Mouse (Mus musculus) right cerebral cortex, postnatal 25 days (tissue): Measurements from ENCODE around the gene Gm5039.
"Not testable (repeated sequence)": the region's sequence is repeated elsewhere in the genome, so short reads cannot be mapped to it uniquely, and the experiment has no call there.

Source experiments
- DNase-seq: peaks from one replicate; pipeline ENCODE4 v3.0.0; 2022

Gm5039 gene

DNA sequence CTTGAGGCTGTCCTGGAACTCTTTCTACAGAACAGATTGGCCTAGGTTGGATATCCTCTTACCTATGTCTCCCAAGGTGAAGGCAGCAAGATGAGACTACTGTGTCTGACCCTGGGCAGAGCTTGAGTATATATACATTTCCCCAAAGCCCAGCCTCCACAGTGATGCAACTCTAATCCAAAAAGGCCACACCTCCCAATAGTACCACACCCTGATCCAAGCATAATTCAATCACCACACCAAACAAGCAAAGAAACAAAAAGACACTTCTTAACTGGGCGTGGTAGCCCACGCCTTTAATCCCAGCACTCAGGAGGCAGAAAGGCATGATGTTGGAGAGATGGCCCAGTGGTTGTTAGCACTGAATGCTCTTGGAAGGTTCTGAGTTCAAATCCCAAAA, at the start of gene Gm5039:
Gene Gm5039 (minus strand): TSS at position 101 of the 400 bp plus-strand sequence.
- not testable (repeated sequence) for DNase-seq

DNA sequence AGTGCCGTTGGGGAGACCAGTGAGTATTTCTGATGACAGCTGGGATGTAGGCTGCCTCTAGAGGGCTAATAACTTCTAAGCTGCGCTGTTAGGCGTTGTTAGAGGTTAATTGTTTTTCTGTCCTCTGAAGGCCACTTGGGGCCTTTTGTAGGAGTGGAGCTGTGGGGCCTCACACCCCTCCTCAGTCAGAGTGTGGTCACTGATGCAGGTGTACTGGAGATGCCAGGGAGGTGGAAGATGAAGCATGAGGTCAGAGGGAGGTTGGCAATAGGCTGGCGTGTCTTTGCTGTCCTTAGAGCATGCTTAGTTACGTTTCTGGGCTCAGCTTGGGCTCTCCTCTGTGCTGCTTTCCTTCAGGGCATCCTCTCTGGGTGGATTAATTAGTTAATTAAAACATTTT, 48.2 kb upstream of the Gm5039 start:
- DNase-seq: no peak

DNA sequence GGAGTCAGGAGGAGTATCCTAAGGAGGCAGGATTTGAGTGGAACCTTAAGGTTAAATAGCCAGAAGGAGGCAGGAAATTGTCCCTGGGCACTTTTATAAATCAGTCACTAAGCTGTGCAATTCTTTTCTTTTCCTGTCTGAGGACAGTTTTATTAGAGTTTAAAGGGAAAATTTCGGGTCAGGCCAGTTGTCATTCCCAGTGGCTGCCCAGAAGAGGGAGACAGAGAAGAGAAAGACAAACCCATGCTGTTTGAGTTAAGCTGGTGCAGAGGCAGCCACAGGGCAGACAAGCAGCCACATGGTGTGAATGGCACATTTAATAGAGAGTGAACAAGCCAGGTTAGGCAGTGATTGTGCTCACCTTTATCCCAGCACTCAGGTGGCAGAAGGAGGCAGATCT, 46.5 kb upstream of the Gm5039 start:
- not testable (repeated sequence) for DNase-seq

DNA sequence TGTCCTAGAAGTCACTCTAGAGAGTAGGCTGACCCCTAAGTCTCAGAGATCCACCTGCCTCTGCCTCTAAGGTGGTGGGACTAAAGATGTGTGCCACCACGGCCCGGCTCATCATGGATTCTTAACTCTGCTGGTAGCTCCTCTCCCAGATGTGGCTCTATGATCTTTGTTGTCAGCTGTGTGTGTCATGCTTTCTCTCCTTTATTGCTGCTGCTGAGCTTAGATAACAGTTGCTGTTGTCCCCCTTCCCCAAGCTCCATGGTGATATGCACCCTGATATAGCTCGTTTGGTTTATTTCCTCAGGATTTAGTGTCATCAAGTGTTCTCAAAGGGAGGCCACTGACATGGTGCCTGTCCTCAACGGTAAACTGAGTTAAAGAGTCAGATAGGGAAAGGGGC, 45.9 kb upstream of the Gm5039 start:
- DNase-seq: not testable (repeated sequence)

DNA sequence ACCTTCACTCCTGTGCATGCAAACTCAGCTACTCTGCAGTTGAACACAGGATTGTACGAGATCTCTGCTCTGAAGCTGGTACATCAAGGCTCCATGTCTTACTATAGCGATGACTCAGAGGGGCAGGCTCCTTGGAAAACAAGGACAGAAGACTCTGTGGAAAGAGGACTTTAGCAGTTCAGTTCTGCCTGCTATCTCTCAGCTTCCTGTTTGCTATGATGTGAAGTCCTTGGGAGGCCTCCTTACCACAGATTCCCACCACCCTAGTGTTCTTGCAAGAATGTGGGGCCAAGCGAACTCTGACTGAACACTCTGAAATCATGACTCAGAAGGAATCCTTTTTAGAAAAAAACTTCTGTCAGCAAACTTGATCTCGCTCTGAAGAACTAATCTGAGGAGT, 44.8 kb upstream of the Gm5039 start:
- DNase-seq: no peak

DNA sequence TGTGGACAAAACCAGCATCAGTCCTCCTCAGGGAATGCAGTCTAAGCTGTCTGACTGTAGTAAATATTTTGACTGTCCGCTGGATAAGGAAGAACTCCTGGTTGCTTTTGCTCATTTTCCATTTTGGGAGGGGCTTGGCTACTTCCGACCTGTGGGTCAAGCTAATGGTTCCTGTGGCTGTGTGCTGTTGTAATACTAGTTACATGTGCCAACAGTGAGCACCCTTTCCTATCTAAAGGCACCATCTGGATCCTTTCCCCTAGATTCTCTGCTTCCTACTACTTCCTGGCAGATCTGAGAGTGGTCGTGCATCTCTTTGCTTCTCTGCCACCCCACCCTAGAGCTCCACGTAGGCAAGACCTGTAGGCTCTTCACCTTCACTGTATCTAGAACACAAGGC, 43.8 kb upstream of the Gm5039 start:
- DNase-seq: no peak

DNA sequence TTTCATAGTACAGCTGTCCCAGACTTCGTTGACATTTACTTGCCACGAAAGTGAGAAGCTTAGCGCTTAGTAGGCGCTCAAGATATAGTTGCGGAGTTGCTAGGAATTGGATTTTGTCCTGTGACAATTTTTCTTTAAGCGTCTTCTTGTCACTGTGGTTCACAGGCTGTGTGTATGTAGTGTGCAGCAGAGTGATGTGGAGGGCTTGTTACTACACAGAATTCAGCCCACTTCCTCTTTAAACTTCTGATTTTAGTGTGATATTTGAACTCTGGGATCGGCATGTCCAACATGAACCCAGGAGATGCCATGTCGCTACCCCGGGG, 37.3 kb upstream of the Gm5039 start:
- DNase-seq: no peak

DNA sequence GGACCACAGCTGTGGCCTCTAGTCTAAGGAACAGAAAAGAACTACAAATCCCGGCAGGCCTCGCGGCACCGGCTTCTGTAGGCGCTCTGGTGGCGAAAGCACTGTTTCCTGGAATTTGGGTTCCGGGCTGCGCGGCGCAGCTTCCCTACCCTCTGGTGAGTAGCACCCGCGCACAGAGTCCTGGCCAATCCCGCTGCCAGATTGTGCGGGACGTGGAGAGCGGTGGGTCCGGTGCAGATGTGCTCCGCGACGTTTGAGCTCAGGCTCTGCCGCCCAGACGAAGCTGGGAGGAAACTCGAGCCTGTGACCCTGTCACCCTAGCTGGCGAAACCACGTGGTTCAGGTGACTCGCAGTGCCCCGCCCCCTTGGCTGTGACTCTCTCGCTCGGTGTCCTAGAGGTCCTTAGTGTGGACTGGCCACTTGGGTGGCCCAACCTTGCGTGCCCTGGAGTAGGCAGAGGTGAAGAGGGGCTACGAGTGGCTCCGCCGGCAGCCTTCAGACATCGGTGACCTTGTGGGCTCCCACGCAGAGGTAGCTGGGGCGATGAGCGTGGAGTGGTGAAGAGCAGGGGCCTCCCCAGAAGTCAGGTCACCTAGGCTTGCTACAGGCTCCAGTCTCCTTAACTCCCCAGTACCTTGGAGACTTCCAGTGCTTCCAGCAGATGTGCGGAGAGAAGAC, 36.8 kb upstream of the Gm5039 start, which contains the start of gene Adck1:
Gene Adck1 (plus strand): TSS at position 114 of the 679 bp plus-strand sequence.
- peak; percentile 92 for DNase-seq

DNA sequence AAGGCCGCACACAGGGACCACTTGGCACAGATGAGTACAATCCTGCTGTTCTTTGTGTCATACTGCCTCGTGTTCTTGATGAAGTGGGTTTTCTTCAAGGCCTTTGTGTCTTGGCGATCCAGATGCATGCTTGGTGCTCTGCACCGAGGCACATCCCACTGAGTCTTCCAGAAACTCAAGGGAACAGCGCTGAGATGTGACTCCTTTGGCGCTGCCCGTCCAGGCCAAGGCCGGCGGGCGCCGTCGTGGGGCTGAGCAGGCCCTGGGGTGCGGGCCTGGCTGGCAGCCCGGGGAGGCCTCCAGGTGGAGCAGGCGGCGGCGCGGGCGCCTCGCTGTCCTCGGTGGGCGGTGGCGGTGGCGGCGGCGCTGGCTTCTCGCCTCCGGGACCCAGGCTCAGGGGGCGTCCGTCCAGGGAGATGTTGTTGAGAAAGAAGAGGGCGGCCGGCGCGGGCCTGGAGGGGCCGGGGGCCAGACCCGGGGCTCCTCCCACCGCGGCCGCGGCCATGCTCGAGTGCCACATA, 30.4 kb upstream of the Gm5039 start:
- no peak for DNase-seq

DNA sequence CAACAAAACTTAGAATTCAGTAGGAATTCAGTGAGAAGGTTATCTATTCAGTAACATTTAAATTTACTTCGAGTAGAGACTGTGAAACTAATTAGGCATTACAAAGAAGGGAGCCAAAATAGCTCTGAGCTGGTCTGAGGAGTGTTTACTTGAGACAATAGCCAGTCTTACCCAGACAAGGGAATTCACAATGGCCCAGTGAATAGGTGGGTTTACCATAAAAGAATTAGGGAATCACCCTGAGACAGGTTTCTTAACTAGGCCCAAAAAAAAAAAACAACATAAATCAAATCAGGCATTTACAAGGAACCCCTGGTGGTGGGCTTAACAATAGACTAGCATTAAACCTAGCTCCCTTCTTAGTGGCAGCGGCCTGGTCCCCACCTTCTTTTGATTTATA, 17.5 kb upstream of the Gm5039 start:
- DNase-seq: not testable (repeated sequence)

DNA sequence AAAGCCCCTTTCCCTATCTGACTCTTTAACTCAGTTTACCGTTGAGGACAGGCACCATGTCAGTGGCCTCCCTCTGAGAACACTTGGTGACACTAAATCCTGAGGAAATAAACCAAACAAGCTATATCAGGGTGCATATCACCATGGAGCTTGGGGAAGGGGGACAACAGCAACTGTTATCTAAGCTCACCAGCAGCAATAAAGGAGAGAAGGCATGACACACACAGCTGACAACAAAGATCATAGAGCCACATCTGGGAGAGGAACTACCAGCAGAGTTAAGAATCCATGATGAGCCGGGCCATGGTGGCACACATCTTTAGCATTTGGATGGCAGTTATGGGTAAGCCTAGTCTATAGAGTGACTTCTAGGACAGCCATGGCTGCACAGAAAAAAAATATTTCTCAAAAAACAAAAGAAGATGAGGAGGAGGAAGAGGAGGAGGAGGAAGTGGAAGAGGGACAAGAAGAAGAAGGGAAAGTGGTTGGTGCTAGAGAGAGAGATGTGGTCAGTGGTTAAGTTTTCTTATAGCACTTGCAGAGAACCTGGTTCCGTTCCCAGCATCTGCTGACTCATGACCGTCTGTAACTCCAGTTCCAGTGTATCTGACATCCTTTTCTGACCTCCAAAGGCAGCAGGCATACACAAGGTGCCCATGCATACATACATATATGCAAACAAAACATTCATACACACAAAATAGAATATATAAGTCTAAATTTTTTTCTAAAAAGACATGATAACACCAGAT, 13.0 kb upstream of the Gm5039 start:
- not testable (repeated sequence) for DNase-seq

DNA sequence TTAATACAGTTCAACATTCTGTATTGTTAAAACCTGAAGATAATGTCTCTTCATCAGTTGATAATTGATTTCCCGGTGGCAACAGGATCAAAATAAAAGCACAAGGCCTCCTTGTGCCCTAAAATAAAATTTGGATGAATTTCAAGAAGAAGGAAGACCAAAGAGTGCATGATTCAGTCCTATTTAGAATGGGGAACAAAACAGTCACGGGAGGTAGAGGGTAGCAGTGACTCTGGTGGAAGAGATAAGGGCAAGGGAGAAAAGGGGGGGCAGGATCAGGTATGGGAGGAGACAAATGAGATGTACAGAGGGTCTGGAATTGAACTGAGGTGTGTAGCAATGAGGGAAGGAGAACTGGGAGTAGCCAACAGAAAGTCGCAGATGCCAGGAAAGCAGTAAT, 9.3 kb downstream of the Gm5039 start:
- no peak for DNase-seq

DNA sequence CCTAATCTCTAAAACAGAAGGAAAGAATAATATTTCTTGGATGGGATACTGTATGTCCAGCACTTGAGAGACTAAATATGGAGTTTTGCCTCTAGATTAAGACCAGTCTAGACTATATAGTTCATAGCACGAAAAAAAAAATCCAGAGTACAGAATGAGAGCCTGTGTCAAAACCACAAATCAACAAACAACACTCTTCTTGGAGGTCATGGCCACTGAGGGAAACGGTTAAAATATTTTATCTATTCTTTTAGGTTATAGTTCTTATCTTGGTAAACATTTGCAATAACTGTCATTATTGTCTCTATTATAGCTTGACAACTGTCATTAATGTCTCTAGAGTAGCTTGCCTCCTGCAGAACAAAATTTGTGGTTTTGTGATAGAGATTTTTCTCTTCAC, 26.7 kb downstream of the Gm5039 start:
- not testable (repeated sequence) for DNase-seq

DNA sequence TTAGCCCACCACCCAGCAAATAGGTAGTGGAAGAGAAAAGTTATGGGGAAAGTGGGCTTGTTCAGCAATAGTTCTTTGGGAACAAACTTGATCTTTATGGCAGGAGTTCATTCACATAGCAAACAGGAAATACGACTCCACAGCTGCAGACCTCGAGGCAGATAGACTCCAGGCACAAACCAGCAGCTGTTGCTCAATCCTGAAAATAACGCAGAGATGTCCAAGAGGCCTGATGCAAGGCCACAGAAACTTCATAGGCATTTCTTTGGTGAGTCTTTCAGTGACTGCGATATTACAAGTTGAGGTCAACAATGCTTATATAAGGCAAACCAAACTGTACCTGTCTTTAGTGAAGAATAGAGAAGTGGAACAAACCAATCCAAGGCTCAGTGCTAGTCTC, 30.7 kb downstream of the Gm5039 start:
- not testable (repeated sequence) for DNase-seq

DNA sequence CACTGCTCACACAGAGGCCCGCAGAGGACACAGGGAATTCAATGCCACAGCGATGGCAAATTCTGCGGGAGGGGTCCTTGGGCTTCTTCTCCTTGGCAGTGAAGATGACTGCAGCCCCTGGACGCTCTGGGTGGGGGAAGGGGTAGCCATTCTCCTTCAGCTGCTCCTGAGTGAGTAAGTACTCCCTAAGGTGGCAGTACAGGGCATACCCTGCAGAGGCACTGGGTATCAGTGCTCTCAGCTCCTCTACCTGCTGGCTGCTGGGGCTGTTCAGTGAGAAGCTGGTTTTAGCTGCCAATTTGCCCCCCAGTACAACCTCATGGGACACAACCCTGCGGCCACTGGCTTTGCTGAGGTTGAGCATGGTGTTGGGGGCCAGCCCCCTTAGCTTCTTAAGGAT, 38.6 kb downstream of the Gm5039 start:
- not testable (repeated sequence) for DNase-seq

DNA sequence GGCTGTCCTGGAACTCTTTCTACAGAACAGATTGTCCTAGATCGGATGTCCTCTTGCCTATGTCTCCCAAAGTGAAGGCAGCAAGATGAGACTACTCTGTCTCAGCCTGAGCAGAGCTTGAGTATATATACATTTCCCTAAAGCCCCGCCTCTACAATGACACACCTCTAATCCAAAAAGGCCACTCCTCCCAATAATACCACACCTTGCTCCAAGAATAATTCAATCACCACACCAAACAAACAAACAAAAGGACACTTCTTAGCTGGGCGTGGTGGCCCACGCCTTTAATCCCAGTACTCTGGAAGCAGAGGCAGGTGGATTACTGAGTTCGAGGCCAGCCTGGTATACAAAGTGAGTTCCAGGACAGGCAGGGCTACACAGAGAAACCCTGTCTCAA, 49.4 kb downstream of the Gm5039 start, which contains the start of gene Gm5662:
Gene Gm5662 (minus strand): TSS at position 101 of the 400 bp plus-strand sequence.
- DNase-seq: not testable (repeated sequence)
